Mouse (Mus musculus) erythroblast, adult 5-6 weeks (primary cell): ENCODE measurements around the gene Eri2. TPM values are rescaled to one million over a fixed set of nuclear protein-coding genes. Genes with fewer than 3 reads are reported as not detected.
"Not testable (repeated sequence)": the region's sequence is repeated elsewhere in the genome, so short reads cannot be mapped to it uniquely, and the experiment has no call there.

ENCODE experiments used
- ATAC-seq: replicated peaks from 2 replicates; pipeline ENCODE4 v1.8.0; 2016; ENCODE audit warnings: moderate number of reproducible peaks, mild to moderate bottlenecking, moderate TSS enrichment, inconsistent platforms; ENCODE audit not compliant: poor library complexity, low FRiP score, severe bottlenecking
- total RNA-seq, 2 experiments: library from RNA; stranded (forward) in 1 of 2; stranded (reverse) in 1 of 2; fragments of 150-400 nt in 1 of 2; fragments of 200-764, 138-1000 nt in 1 of 2; gene quantifications; 2 replicates each; pipeline versions ENCODE4 v1.2.3 to v1.2.4; 2015 to 2017; ENCODE audit warnings: low replicate concordance in 2 of 2

The Eri2 gene
- total RNA-seq, 2 experiments from 2014 or later = 8.4 to 9.2 TPM

- ATAC-seq = no peak
These were observed 45.1 kb downstream of the Eri2 start for GRCm38 (mm10) chr7:119748761-119749160.

- no peak for ATAC-seq
These were observed 48.0 kb downstream of the Eri2 start for GRCm38 (mm10) chr7:119745869-119746268.

- ATAC-seq = no peak
These were observed 49.5 kb downstream of the Eri2 start for GRCm38 (mm10) chr7:119744321-119744720.

GRCm38 (mm10) chr7:119739798-119740468 is 53.9 kb downstream of the Eri2 start:
- 0 out of 2 replicates have a peak, but pooled peaks have one; percentile 39 for ATAC-seq

- no peak for ATAC-seq
These were observed 55.0 kb downstream of the Eri2 start for GRCm38 (mm10) chr7:119738877-119739276.

GRCm38 (mm10) chr7:119731262-119731661 is 62.6 kb downstream of the Eri2 start:
- not testable (repeated sequence) for ATAC-seq

- no peak for ATAC-seq
These were observed 66.2 kb downstream of the Eri2 start for GRCm38 (mm10) chr7:119727621-119728020.

GRCm38 (mm10) chr7:119720947-119721310 is 72.9 kb downstream of the Eri2 start:
- ATAC-seq = peak; percentile 31; the same call in 1 of the 2 replicates

GRCm38 (mm10) chr7:119720253-119720946 is 73.5 kb downstream of the Eri2 start, which contains the start of gene Thumpd1:
Thumpd1 (minus strand) TSS chr7:119720798.
- peak; percentile 88 for ATAC-seq

Other genes with a start within 250 kb of the Eri2 start
- not detected in 2 replicates for gene Acsm2, start 239.7 kb downstream of the Eri2 start, total RNA-seq (2015; ENCODE audit: low replicate concordance)
- gene Acsm2, start 239.7 kb downstream of the Eri2 start, total RNA-seq (2017; ENCODE audit: low replicate concordance) = not detected in 2 replicates
- gene Acsm1, start 187.0 kb downstream of the Eri2 start, total RNA-seq (2015; ENCODE audit: low replicate concordance) = not detected in 2 replicates
- not detected in 2 replicates for gene Acsm1, start 187.0 kb downstream of the Eri2 start, total RNA-seq (2017; ENCODE audit: low replicate concordance)
- not detected in 2 replicates for gene Acsm4, start 104.0 kb downstream of the Eri2 start, total RNA-seq (2015; ENCODE audit: low replicate concordance)
- gene Acsm4, start 104.0 kb downstream of the Eri2 start, total RNA-seq (2017; ENCODE audit: low replicate concordance) = not detected in 2 replicates
- 5.0 and 7.5 TPM in 2 replicates for gene Thumpd1, start 73.3 kb downstream of the Eri2 start, total RNA-seq (2015; ENCODE audit: low replicate concordance)
- 8.6 and 9.9 TPM in 2 replicates for gene Thumpd1, start 73.3 kb downstream of the Eri2 start, total RNA-seq (2017; ENCODE audit: low replicate concordance)
- gene Acsm3, start 33.1 kb downstream of the Eri2 start, total RNA-seq (2015; ENCODE audit: low replicate concordance) = not detected in 2 replicates
- gene Acsm3, start 33.1 kb downstream of the Eri2 start, total RNA-seq (2017; ENCODE audit: low replicate concordance) = not detected in 2 replicates
- gene Rexo5, start 52 bp downstream of the Eri2 start, total RNA-seq (2015; ENCODE audit: low replicate concordance) = 4.2 and 21.7 TPM in 2 replicates
- gene Rexo5, start 52 bp downstream of the Eri2 start, total RNA-seq (2017; ENCODE audit: low replicate concordance) = 7.4 and 18.1 TPM in 2 replicates
- gene Lyrm1, start 101.8 kb upstream of the Eri2 start, total RNA-seq (2015; ENCODE audit: low replicate concordance) = not detected in 2 replicates
- 5.5 and 5.7 TPM in 2 replicates for gene Lyrm1, start 101.8 kb upstream of the Eri2 start, total RNA-seq (2017; ENCODE audit: low replicate concordance)
- gene Dcun1d3, start 102.2 kb upstream of the Eri2 start, total RNA-seq (2015; ENCODE audit: low replicate concordance) = 0.84 and 1.7 TPM in 2 replicates
- 1.7 and 2.3 TPM in 2 replicates for gene Dcun1d3, start 102.2 kb upstream of the Eri2 start, total RNA-seq (2017; ENCODE audit: low replicate concordance)